Mouse (Mus musculus) G1E (cell line): ENCODE measurements around the gene Sema5a. TPM values are rescaled to one million over a fixed set of nuclear protein-coding genes. Genes with fewer than 3 reads are reported as not detected.

Experiments used
- ATAC-seq: 2 replicates; pipeline ENCODE4 v1.8.0; 2016; ENCODE audit warnings: mild to moderate bottlenecking; ENCODE audit not compliant: insufficient number of reproducible peaks, poor library complexity, low FRiP score, severe bottlenecking; ENCODE audit errors: extremely low read depth
- DNase-seq: peaks from one replicate; pipeline ENCODE4 v3.0.0; 2012; ENCODE audit warnings: low spot score
- H3K27me3 ChIP-seq: 2 replicates; pipeline ENCODE4 v1.6.1; 2012; ENCODE audit warnings: mild to moderate bottlenecking, low read length, inconsistent platforms; ENCODE audit not compliant: insufficient read depth
- H3K36me3 ChIP-seq: replicated peaks from 2 replicates; pipeline ENCODE3; 2012; ENCODE audit warnings: mild to moderate bottlenecking, inconsistent platforms
- H3K4me1 ChIP-seq: 2 replicates; pipeline ENCODE4 v1.6.1; 2012; ENCODE audit warnings: low read depth, low read length, inconsistent platforms, mixed read lengths; ENCODE audit not compliant: insufficient read depth
- H3K4me3 ChIP-seq: 2 replicates; pipeline ENCODE4 v1.5.1; 2012; ENCODE audit warnings: low read depth, mild to moderate bottlenecking, inconsistent platforms, low read length, moderate library complexity, mixed read lengths
- H3K9me3 ChIP-seq: replicated peaks from 2 replicates; pipeline ENCODE4 v1.6.1; 2012; ENCODE audit warnings: inconsistent platforms
- CTCF ChIP-seq: IDR thresholded peaks from 2 replicates; pipeline ENCODE4 v1.5.1; 2012; ENCODE audit warnings: low read depth, low read length, inconsistent platforms, mixed read lengths
- GATA1 ChIP-seq: IDR thresholded peaks from 2 replicates; pipeline ENCODE4 v1.6.1; 2012; ENCODE audit warnings: borderline replicate concordance, low read length, inconsistent platforms, mixed read lengths
- GATA2 ChIP-seq: IDR thresholded peaks from 2 replicates; pipeline ENCODE4 v1.6.1; 2012; ENCODE audit warnings: low read depth, low read length, inconsistent platforms, borderline replicate concordance
- POLR2AphosphoS5 ChIP-seq: IDR thresholded peaks from 2 replicates; pipeline ENCODE4 v1.6.1; 2012; ENCODE audit warnings: low read depth, low read length, inconsistent platforms; ENCODE audit not compliant: insufficient replicate concordance
- TAL1 ChIP-seq: conservative IDR thresholded peaks from 2 replicates; pipeline ENCODE4 v1.6.1; 2012; ENCODE audit warnings: low read depth, low read length, inconsistent platforms, mixed read lengths
- polyA plus RNA-seq: library from polyadenylated mRNA; stranded (reverse); fragments of >175 nt; gene quantifications from 2 replicates; pipeline ENCODE4 v1.2.3, GENCODE M21; 2012
- total RNA-seq, 2 experiments: library from RNA; stranded (forward) in 1 of 2; stranded (reverse) in 1 of 2; fragments of 200-1000 nt in 1 of 2; fragments of >200 nt in 1 of 2; fragmentation: Nextera tagmentation in 1 of 2; gene quantifications; 2 replicates each; pipeline ENCODE4 v1.2.3; 2014 to 2017

The Sema5a gene
- total and polyA plus RNA-seq, 3 experiments, result 0.33 TPM; not detected in 2

DNA sequence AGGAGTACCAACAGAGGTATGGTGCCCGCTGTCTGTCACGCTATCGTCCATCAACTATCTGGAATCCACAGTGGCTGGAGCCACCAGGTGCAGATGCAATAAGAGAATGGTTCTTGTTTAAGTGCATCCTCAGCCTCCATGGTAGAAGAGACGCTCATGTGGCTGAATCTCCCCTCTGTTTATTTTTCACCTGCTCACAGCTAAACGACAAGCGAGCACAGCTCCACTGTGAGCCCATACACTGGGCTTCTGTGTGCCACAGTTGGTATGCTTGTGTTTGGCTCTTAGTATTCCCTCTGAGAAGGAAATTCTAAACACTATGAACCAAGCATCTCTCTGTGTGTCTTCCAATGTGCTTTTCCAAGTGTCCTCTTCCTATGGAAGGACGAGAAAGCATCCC is 366.6 kb downstream of the Sema5a start:
- TF ChIP-seq GATA2 (no peak), POLR2AphosphoS5 (no peak), TAL1 (no peak), GATA1 (no peak), CTCF (no peak)

DNA sequence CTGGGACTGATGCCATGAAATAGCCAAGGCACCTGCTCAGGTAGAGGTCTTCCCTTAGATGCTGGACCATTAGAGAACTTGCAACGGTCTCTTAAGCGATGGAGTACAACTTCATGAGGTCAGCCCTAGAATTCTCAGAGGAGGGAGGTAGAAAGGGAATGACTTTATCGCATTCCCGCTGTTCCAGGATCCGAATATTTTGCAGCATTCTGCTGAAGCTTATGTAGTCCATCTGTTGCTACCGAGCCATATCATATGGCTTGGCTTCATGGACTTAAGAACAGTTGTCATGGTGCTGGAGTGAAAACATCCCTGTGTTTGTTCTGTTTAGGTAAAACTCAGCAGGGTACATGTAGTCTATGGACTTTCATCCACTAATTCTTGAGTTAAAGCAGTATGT is 369.1 kb downstream of the Sema5a start:
- Histone ChIP-seq H3K4me3 (no peak overlapping the region), H3K27me3 (no peaks in the 10 kb centered on the region), H3K4me1 (no peaks in the 10 kb centered on the region), H3K36me3 (no peaks in the 10 kb centered on the region), H3K9me3 (no peaks in the 10 kb centered on the region)
- TF ChIP-seq TAL1 (no peak), CTCF (no peak), POLR2AphosphoS5 (no peak), GATA1 (no peak), GATA2 (no peak)
- ATAC-seq, result no peak
- no peak for DNase-seq

More for the DNA sequence above, 366.6 kb downstream of the Sema5a start:
- Histone ChIP-seq H3K4me3 (no peak overlapping the region), H3K36me3 (no peaks in the 10 kb centered on the region), H3K9me3 (no peaks in the 10 kb centered on the region), H3K27me3 (no peaks in the 10 kb centered on the region), H3K4me1 (no peaks in the 10 kb centered on the region)
- ATAC-seq (no peak), DNase-seq (no peak)

DNA sequence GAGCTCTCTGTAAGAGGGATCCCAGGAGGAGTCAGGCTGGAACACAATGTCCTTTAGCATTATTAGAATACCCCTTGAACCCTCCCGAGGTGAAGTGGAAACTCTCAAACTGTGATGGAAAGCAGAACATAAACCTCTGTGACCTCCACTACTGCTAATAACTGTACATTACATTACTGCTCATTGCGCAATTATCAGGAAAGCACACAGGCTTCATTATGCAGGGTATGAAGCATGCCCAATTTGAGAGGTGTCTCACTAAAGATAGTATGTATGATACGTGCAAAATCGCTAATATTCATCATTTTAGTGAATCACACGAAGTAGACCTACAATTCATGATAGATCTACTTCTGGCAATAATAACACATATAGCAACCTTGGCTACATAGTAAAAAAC is 371.2 kb downstream of the Sema5a start:
- DNase-seq (no peak), ATAC-seq (no peak)
- H3K27me3 ChIP-seq, result no peaks in the 10 kb centered on the region
- H3K4me1 ChIP-seq, result no peaks in the 10 kb centered on the region
- no peak overlapping the region for H3K4me3 ChIP-seq
- H3K9me3 ChIP-seq, result no peaks in the 10 kb centered on the region
- TF ChIP-seq TAL1 (no peak), POLR2AphosphoS5 (no peak), CTCF (no peak), GATA2 (no peak), GATA1 (no peak)
- H3K36me3 ChIP-seq, result no peaks in the 10 kb centered on the region

DNA sequence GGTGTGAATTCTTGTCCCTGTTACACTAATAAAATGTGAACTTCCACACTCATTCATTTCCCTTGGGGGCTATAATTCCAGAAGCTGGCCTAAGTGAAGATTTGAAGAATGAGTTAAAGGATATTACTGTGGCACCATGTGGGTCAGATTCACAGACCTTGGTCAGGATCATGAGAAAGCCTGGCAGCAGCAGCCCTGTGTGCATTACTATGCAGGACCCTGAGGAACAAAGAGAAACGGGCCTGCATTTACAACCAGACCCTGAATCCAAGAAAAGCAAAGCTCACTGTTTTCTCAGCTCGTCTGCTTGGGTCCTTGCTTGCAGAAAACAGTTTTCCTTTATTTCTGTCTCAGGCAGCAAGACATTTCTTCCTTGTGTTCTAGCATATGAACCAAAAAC is 374.6 kb downstream of the Sema5a start:
- Histone ChIP-seq H3K27me3 (no peaks in the 10 kb centered on the region), H3K9me3 (no peaks in the 10 kb centered on the region), H3K4me1 (no peaks in the 10 kb centered on the region), H3K4me3 (no peak overlapping the region), H3K36me3 (no peaks in the 10 kb centered on the region)
- DNase-seq (no peak), ATAC-seq (no peak)
- TF ChIP-seq POLR2AphosphoS5 (no peak), CTCF (no peak)

DNA sequence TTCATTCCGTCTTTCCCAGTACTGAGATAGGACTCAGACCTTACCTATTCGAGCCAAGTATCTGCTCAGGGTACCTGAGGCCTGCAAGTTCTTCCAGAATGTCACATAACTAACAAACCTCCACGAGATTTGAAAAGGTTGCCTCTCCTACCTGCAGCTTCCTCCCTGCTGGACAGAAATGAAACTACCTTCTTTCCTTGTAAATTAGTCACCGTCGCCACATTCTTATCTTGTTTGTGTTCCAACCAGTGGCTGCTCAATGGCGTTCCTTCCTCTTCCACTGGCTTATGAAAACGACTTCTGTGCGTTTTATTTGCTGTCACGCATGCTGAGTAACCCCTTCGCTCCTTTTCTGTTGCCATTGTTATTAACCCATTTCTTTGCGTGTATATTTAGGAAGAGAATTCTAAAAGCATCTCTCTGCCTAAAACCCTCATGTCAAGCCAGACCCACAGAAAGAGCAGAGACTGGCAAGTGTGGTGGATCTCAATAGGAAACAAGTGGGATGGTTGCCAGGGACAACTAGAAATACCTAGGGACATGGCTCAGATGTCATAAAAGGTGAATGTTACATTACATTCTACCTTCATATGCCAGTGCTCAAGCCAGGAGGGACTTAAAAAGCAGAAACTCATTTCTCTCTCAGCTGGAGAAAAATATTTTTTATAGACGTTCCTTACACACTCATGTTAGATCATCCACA is 378.6 kb downstream of the Sema5a start:
- Histone ChIP-seq H3K36me3 (no peaks in the 10 kb centered on the region), H3K4me3 (no peak overlapping the region), H3K27me3 (no peaks in the 10 kb centered on the region), H3K9me3 (no peaks in the 10 kb centered on the region), H3K4me1 (no peaks in the 10 kb centered on the region)
- TF ChIP-seq CTCF (no peak), POLR2AphosphoS5 (no peak), TAL1 (no peak), GATA1 (no peak), GATA2 (no peak)
- ATAC-seq (no peak), DNase-seq (no peak)

DNA sequence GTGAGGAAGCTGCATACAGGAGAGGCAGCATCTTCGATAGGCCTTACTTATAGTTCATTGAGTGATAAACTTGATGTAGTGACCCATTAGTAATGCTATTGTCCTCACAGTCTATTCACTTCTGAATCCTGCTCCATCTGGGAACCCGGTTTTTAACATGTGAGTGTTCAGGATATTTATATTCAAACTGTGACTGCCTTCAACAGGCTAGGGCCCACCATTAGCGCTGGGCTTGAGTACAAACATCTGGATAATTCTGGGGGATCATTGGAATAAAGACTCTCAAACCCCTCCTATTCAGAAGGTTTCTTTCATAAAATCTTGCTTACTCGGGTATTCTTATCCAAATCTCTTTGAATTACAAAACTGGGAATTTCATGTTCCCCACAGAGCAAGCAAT is 379.5 kb downstream of the Sema5a start:
- no peaks in the 10 kb centered on the region for H3K27me3 ChIP-seq
- no peaks in the 10 kb centered on the region for H3K9me3 ChIP-seq
- no peaks in the 10 kb centered on the region for H3K4me1 ChIP-seq
- H3K36me3 ChIP-seq, result no peaks in the 10 kb centered on the region
- DNase-seq, result no peak
- no peak overlapping the region for H3K4me3 ChIP-seq
- TF ChIP-seq TAL1, result no peak
- TF ChIP-seq POLR2AphosphoS5, result no peak
- no peak for TF ChIP-seq CTCF
- no peak for ATAC-seq
